Mouse (Mus musculus) embryonic facial prominence, embryonic 12.5 days (tissue): ENCODE data around the gene Bag1. TPM values are rescaled to one million over a fixed set of nuclear protein-coding genes. Genes with fewer than 3 reads are reported as not detected.

Experiments
- ATAC-seq: fragments of 200-750 bp; cut with Nextera tagmentation; 2 replicates; pipeline ENCODE4 v1.8.0; 2017; ENCODE audit not compliant: insufficient number of reproducible peaks, insufficient read depth, low FRiP score, low TSS enrichment
- H3K27ac ChIP-seq: fragments of 300-500 bp; sonication (generic); 2 replicates; pipeline ENCODE4 v1.5.1; 2016; ENCODE audit warnings: mild to moderate bottlenecking
- H3K27me3 ChIP-seq: fragments of 300-500 bp; sonication (generic); 2 replicates; pipeline ENCODE4 v1.6.1; 2016; ENCODE audit warnings: mild to moderate bottlenecking, moderate library complexity
- H3K36me3 ChIP-seq: fragments of 300-500 bp; sonication (generic); 2 replicates; pipeline ENCODE4 v1.6.1; 2016; ENCODE audit warnings: mild to moderate bottlenecking
- H3K4me1 ChIP-seq: fragments of 300-500 bp; sonication (generic); 2 replicates; pipeline ENCODE4 v1.6.1; 2016
- H3K4me2 ChIP-seq: fragments of 300-500 bp; sonication (generic); replicated peaks from 2 replicates; pipeline ENCODE4 v1.6.1; 2016; ENCODE audit warnings: mild to moderate bottlenecking, moderate library complexity
- H3K4me3 ChIP-seq: fragments of 300-500 bp; sonication (generic); 2 replicates; pipeline ENCODE4 v1.5.1; 2016; ENCODE audit warnings: mild to moderate bottlenecking
- H3K9ac ChIP-seq: fragments of 300-500 bp; sonication (generic); 2 replicates; pipeline ENCODE4 v1.6.1; 2016; ENCODE audit warnings: mild to moderate bottlenecking, moderate library complexity
- H3K9me3 ChIP-seq: fragments of 300-500 bp; sonication (generic); 2 replicates; pipeline ENCODE4 v1.6.1; 2016; ENCODE audit warnings: mild to moderate bottlenecking, moderate library complexity
- WGBS: fragments of 180-500 bp; shearing (Covaris S2); methylation state at CpG from one replicate; pipeline ENCODE4 v1.1.7; 2016; 5-methylcytosine and 5-hydroxymethylcytosine counted together
- polyA plus RNA-seq: library from polyadenylated mRNA; unstranded; fragments of >200 nt; fragmentation: Nextera tagmentation; extraction: Ambion mirVana; gene quantifications from 2 replicates; pipeline ENCODE4 v1.2.1, GENCODE M21; 2016

Gene Bag1
- polyA plus RNA-seq, 1 experiment from 2014 or later, result 253 TPM

DNA sequence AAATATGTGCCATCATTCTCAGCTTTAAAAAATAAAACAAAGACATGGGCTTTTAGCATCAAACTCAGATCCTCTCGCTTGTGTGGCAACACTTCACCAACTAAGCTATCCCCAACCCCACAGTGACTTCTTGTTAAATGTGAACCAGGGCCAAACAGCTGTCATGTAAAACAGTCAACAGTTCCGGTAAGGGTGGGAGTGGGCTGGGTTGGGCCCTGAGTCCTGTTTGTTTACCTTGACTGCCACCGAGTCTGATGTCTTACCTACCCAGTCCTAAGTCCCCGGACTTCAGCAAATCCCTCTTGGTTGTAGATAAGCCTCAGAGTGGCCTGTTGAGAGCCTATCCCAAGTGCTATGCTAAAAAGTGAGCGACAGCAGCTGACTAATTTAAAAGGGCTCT lies 14.4 kb downstream of the Bag1 start:
- Histone ChIP-seq H3K27me3 (no peaks in the 10 kb centered on the region), H3K4me3 (no peak overlapping the region), H3K9me3 (no peaks in the 10 kb centered on the region), H3K4me2 (no peak overlapping the region), H3K4me1 (no peaks in the 10 kb centered on the region), H3K27ac (no peak overlapping the region), H3K36me3 (peaks cover 64% of the 10 kb centered on the region), H3K9ac (no peak overlapping the region)
- ATAC-seq, result no peak
- WGBS, result 86% methylated on average over 5 of the region's 5 CpGs

DNA sequence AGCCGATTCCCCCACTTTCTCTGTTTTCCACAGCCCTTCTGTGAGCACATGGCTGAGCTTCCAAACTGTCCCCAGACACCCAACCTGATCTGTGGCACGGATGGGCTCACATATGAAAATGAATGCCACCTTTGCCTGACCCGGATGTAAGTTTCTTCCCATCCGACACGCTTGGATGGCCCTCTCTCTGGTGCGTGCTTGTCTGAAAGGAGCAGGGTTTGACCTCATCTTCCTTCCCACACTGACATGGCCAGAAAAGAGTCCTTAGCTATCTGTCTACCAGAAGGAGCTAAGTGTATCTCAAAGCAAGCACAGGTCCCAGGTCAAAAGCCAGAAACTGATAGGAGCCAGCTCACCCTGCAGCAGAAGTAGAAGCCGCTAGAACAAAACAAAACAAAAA lies 19.0 kb downstream of the Bag1 start:
- Histone ChIP-seq H3K27me3 (no peaks in the 10 kb centered on the region), H3K4me2 (no peak overlapping the region), H3K4me1 (no peaks in the 10 kb centered on the region), H3K27ac (no peak overlapping the region), H3K9ac (no peak overlapping the region), H3K9me3 (no peaks in the 10 kb centered on the region), H3K4me3 (no peak overlapping the region), H3K36me3 (peaks cover 21% of the 10 kb centered on the region)
- WGBS, result 81% methylated on average over 7 of the region's 7 CpGs
- ATAC-seq, result no peak

DNA sequence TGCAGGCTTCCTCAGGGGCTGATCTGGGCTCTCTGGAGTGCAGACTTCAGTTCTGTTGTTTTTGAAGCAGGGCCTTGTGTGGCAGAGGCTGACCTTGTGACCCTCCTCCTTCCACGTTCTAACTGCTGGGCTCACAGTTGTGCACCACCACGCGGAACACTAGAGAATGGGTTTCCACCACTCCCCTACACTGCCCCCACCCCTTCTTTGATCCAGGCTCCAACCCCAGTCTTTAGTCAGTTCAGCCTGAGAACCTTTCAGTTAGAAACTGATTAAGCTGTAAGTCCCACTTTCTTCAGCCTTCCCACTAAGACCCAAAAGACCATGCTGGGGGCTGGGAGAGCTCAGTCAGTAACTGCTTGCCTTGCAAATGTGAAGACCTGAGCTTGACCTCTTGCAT lies 22.5 kb downstream of the Bag1 start:
- no peaks in the 10 kb centered on the region for H3K9me3 ChIP-seq
- no peak overlapping the region for H3K4me2 ChIP-seq
- no peak overlapping the region for H3K9ac ChIP-seq
- no peaks in the 10 kb centered on the region for H3K4me1 ChIP-seq
- 35% methylated on average over 3 of the region's 3 CpGs for WGBS
- no peaks in the 10 kb centered on the region for H3K27me3 ChIP-seq
- ATAC-seq, result no peak
- H3K4me3 ChIP-seq, result no peak overlapping the region
- no peak overlapping the region for H3K27ac ChIP-seq
- no peaks in the 10 kb centered on the region for H3K36me3 ChIP-seq

DNA sequence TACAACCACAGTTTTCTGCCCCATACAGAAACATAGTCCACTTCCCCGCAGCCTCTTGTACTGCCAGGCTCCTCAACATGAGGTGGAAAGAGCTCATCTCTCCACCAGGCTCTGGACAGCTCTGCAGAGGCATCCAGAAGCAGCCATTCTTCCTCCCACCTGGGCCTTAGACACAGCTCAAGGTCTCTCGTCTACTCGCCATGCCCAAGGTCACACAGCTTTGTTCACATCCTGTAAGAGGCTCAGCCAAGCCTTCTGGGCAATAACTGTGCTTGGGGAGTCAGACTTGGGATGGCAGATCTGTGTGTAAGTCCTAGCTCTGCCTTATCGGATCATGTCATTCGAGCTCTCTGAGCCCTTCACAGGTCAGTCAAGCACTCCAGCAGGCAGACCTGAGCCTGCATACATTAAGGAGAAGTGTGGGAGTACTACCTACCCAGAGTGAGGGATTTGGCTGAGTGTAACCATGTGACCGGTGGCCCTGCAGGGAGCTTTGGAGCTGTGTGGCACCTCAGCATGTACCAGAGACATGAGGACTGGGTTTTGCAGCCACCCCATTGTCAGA lies 24.9 kb downstream of the Bag1 start:
- no peaks in the 10 kb centered on the region for H3K4me1 ChIP-seq
- no peak overlapping the region for H3K4me3 ChIP-seq
- no peak overlapping the region for H3K4me2 ChIP-seq
- WGBS, result 71% methylated on average over 6 of the region's 6 CpGs
- H3K27ac ChIP-seq, result no peak overlapping the region
- H3K9ac ChIP-seq, result no peak overlapping the region
- no peaks in the 10 kb centered on the region for H3K9me3 ChIP-seq
- ATAC-seq, result no peak
- H3K27me3 ChIP-seq, result no peaks in the 10 kb centered on the region
- H3K36me3 ChIP-seq, result no peaks in the 10 kb centered on the region

DNA sequence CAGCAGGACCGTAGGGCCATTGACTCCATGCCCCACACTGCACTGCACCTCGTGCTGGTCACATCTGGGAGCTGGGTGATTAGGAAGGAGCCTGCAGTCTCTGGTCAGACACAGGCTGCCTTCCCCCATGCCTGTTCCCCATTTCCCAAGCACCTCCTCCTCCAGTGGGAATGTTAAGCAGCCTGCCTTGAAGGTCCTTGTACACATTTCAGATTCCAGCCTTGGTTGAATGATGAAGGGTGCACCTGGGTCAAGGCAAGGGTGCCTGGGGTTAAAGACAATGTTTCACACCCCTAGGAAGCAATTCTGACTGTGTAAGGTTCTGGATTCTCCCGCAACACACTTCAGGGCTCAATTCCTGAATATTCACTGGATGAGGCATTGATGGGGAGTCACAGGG lies 26.8 kb downstream of the Bag1 start:
- no peak overlapping the region for H3K4me3 ChIP-seq
- 59% methylated on average over 3 of the region's 3 CpGs for WGBS
- no peak for ATAC-seq
- no peaks in the 10 kb centered on the region for H3K27me3 ChIP-seq
- H3K27ac ChIP-seq, result no peak overlapping the region
- H3K4me1 ChIP-seq, result no peaks in the 10 kb centered on the region
- no peaks in the 10 kb centered on the region for H3K36me3 ChIP-seq
- H3K9ac ChIP-seq, result no peak overlapping the region
- H3K4me2 ChIP-seq, result no peak overlapping the region
- H3K9me3 ChIP-seq, result no peaks in the 10 kb centered on the region

DNA sequence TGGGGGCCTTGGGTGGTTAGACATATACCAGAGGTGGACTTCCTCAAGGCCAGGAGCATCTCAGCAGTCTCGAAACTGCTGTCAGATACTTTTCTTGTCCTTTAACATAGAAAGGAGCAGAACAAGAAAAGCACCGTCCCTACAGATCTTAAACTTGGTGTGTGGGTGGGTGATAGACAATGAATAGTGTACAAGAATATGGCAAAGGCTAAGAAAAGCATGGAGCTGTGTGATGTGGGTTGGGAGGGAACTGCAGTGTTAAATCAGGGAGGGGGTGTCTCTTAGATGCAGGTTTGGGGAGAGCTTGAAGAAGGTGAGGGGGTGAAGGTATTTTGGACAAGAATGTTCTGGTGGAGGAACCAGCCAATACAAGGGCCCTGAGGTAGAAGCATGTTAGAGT lies 27.5 kb downstream of the Bag1 start:
- WGBS, result 80% methylated on average over 2 of the region's 2 CpGs
- H3K27me3 ChIP-seq, result no peaks in the 10 kb centered on the region
- no peak overlapping the region for H3K9ac ChIP-seq
- no peaks in the 10 kb centered on the region for H3K9me3 ChIP-seq
- H3K4me1 ChIP-seq, result no peaks in the 10 kb centered on the region
- no peaks in the 10 kb centered on the region for H3K36me3 ChIP-seq
- H3K4me3 ChIP-seq, result no peak overlapping the region
- H3K27ac ChIP-seq, result no peak overlapping the region
- no peak overlapping the region for H3K4me2 ChIP-seq
- ATAC-seq, result no peak

DNA sequence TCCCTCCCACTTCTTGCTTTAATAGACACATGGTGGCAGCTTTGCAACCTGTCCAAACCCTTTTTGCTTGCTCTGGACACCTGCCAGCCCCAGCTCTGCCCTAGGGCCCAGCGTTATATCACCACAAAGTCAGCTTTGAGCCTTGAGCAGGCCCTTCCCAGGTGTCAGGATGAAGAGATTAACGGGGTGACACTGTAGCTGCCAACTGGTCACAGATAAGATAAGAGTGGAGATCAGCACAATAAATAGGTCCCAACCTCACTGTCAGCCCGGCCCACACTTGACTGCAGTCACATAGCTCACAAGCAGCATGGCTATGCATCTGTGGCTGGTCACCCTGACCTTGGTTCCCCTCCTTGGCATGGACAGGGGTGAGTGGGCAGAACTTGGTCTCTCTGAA lies 28.3 kb downstream of the Bag1 start, which contains the start of gene Spink4:
Gene Spink4, plus strand, starts transcription at position 268 of the 400 bp plus-strand sequence.
- Histone ChIP-seq H3K9me3 (no peaks in the 10 kb centered on the region), H3K27ac (no peak within 1 kb of the TSS), H3K4me2 (no peak within 1 kb of the TSS), H3K9ac (no peak within 1 kb of the TSS), H3K36me3 (no peaks in the 10 kb centered on the region), H3K4me3 (no peak within 1 kb of the TSS), H3K4me1 (no peaks in the 10 kb centered on the region), H3K27me3 (no peaks in the 10 kb centered on the region)
- 72% methylated on average over 3 of the region's 3 CpGs for WGBS
- ATAC-seq, result no peak

DNA sequence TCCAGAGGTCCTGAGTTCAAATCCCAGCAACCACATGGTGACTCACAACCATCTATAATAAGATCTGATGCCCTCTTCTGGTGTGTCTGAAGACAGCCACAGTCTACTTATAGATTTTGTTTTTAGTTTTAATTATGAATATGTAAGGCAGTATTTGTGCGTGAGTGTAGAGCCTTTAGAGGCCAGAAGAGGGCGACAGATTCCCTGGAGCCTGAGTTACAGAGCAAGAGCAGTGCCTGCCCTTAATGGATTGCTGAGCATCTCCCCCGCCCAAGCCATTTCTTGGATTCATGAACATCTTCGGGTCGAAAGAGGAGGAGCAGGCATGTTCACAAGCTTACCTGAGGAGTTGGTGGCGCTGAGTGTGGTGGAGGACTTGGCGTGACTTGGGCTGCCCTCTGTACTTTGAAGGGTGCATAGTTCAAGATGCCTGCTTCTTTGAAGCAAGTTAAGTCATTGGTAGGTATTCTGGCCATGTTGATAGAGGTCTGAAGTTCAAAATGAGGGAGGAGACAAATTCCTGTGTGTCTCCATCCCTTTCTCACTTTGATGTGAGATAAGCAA lies 31.4 kb downstream of the Bag1 start:
- H3K36me3 ChIP-seq, result no peaks in the 10 kb centered on the region
- no peak overlapping the region for H3K4me2 ChIP-seq
- H3K4me3 ChIP-seq, result no peak overlapping the region
- H3K9ac ChIP-seq, result no peak overlapping the region
- H3K27ac ChIP-seq, result no peak overlapping the region
- 92% methylated on average over 7 of the region's 7 CpGs for WGBS
- no peaks in the 10 kb centered on the region for H3K9me3 ChIP-seq
- H3K27me3 ChIP-seq, result no peaks in the 10 kb centered on the region
- no peaks in the 10 kb centered on the region for H3K4me1 ChIP-seq
- no peak for ATAC-seq

DNA sequence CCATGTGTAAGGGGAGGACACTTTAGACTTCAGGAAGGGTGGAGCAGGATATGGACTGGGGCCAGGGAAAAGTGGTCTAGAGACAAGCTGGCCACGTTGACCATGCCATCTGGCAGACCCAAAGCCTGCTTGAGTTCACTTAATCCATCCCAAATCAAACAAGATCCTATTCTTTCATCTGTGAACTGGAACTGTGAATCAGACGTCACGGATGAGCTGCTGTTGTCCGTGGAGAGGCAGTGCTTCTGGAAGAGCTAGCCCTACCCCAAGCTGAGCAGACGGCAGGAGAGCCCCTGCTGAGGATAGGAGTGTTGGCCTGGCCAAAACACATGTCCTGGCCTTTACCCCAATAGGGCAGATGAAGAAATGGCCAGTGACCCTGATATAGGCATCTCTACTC lies 32.1 kb downstream of the Bag1 start:
- H3K4me2 ChIP-seq, result no peak overlapping the region
- ATAC-seq, result no peak
- 82% methylated on average over 5 of the region's 5 CpGs for WGBS
- no peak overlapping the region for H3K9ac ChIP-seq
- no peaks in the 10 kb centered on the region for H3K27me3 ChIP-seq
- no peak overlapping the region for H3K4me3 ChIP-seq
- H3K36me3 ChIP-seq, result no peaks in the 10 kb centered on the region
- H3K9me3 ChIP-seq, result no peaks in the 10 kb centered on the region
- H3K27ac ChIP-seq, result no peak overlapping the region
- no peaks in the 10 kb centered on the region for H3K4me1 ChIP-seq

DNA sequence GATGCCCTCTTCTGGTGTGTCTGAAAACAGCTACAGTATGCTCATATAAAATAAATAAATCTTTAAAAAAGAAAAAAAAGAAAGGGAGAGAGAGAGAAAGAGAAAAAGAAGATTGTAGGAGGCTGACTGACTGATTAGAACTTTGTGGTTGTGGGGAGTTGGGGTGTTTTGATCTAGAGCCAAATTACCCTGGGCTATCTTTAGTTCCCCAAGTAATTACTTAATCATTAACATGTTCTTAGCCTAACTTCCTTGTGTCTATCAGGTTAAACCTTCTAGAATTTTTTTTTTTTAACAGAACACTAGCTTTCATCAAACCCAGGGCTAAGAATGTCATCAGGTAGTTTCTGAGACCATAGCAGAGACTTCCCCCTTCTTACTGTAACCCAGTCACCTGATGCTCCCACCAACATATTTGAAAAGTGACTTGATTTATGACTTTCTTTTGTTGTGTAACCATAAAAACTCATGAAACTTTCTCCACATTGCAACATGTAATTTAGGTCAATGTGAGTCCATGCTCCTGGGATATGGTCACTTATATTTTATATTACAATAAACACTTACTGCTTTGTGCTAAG lies 33.7 kb downstream of the Bag1 start:
- Histone ChIP-seq H3K4me1 (no peaks in the 10 kb centered on the region), H3K4me2 (no peak overlapping the region), H3K27ac (no peak overlapping the region), H3K4me3 (no peak overlapping the region), H3K9me3 (no peaks in the 10 kb centered on the region), H3K9ac (no peak overlapping the region), H3K27me3 (no peaks in the 10 kb centered on the region), H3K36me3 (no peaks in the 10 kb centered on the region)
- ATAC-seq, result no peak

DNA sequence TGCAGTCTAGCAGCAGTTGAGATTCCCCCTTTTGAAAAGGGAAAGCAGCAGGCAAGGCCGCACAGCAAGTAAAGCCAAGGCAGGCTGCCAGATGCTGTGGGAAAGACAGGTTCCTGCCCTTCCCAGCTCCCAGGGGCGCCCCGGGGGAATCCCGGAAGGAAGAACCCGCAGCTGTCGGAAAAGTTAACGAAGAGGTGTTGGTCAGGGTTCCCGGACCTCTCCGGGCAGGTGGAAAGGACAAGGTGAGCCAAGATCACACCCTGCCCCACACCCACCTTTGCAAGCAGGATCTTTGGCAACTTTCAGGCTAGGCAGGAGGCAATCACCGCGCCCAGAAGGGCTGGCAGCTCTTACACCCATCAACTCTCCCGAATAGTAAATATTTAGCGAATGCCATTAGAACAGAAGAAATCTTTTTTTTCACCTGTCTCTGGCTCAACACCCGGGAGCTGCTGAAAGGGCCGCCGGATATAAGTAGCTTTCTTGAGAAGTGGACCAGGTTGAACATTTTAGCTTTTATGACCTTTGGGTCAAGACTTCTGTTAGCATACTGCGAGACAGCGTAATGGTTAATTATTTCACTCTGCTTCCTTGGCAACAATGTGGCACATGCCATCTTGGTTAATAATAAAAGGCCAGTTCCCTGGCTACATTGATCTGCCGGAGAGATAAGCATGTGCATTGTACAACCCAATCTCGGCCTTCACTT lies 39.7 kb downstream of the Bag1 start:
- H3K9me3 ChIP-seq, result no peaks in the 10 kb centered on the region
- H3K36me3 ChIP-seq, result no peaks in the 10 kb centered on the region
- no peak overlapping the region for H3K27ac ChIP-seq
- H3K4me3 ChIP-seq, result no peak overlapping the region
- H3K4me2 ChIP-seq, result no peak overlapping the region
- H3K4me1 ChIP-seq, result no peaks in the 10 kb centered on the region
- no peak for ATAC-seq
- no peak overlapping the region for H3K9ac ChIP-seq
- 46% methylated on average over 20 of the region's 20 CpGs for WGBS
- no peaks in the 10 kb centered on the region for H3K27me3 ChIP-seq

DNA sequence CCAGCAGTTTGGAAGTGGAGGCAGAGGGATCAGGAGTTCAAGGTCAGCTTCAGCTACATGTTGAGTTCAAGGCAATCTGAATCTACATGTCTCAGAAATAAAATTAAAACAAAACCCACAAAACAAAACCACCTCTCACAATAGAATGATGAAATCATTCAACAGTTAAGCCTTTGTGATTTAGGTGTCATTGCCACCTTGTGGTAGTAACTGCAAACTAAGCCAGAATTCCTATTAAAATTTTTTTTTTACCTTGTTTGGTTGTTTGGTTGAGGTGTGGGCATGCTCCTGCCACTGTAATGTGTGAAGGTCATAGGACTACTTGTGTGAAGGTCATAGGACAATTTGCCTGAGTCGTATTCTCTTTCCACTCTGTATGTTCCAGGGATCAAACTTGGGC lies 41.8 kb downstream of the Bag1 start:
- ATAC-seq, result no peak
- Histone ChIP-seq H3K27me3 (no peaks in the 10 kb centered on the region), H3K4me2 (no peak overlapping the region), H3K27ac (no peak overlapping the region), H3K9me3 (no peaks in the 10 kb centered on the region), H3K9ac (no peak overlapping the region), H3K4me1 (no peaks in the 10 kb centered on the region), H3K36me3 (no peaks in the 10 kb centered on the region), H3K4me3 (no peak overlapping the region)
- WGBS, result 28% methylated on average over 1 of the region's 1 CpGs
